Mouse (Mus musculus) cerebellum, adult (tissue): Measurements from ENCODE around the gene Vinac1.

Experiments used
- ATAC-seq: cut with Nextera tagmentation; 2 replicates; pipeline ENCODE4 v1.9.2; 2017; ENCODE audit warnings: mild to moderate bottlenecking, moderate library complexity, mixed read lengths; ENCODE audit not compliant: insufficient number of reproducible peaks, low FRiP score, low TSS enrichment

Gene Vinac1

GRCm38 (mm10) chr2:129047811-129048210 is at the start of gene Vinac1:
Gene Vinac1, minus strand, starts transcription at chr2:129048172.
- ATAC-seq = no peak

GRCm38 (mm10) chr2:129093926-129094724 is 46.2 kb upstream of the Vinac1 start:
- ATAC-seq = no peak

GRCm38 (mm10) chr2:129092810-129093209 is 44.8 kb upstream of the Vinac1 start:
- ATAC-seq = no peak

GRCm38 (mm10) chr2:129090370-129090769 is 42.4 kb upstream of the Vinac1 start:
- no peak for ATAC-seq

- ATAC-seq = no peak
Observed at GRCm38 (mm10) chr2:129087520-129087919, 39.5 kb upstream of the Vinac1 start.

- ATAC-seq = no peak
Observed at GRCm38 (mm10) chr2:129084959-129085358, 37.0 kb upstream of the Vinac1 start.

GRCm38 (mm10) chr2:129083514-129083913 is 35.5 kb upstream of the Vinac1 start:
- ATAC-seq = no peak

- ATAC-seq = no peak
Observed at GRCm38 (mm10) chr2:129081097-129081496, 33.1 kb upstream of the Vinac1 start.

- no peak for ATAC-seq
Observed at GRCm38 (mm10) chr2:129079194-129079593, 31.2 kb upstream of the Vinac1 start.

- no peak for ATAC-seq
Observed at GRCm38 (mm10) chr2:129078313-129078712, 30.3 kb upstream of the Vinac1 start.

- ATAC-seq = no peak
Observed at GRCm38 (mm10) chr2:129070296-129070695, 22.3 kb upstream of the Vinac1 start.

- ATAC-seq = peak; percentile 72
Observed at GRCm38 (mm10) chr2:129066326-129066725, 18.4 kb upstream of the Vinac1 start.

- peak; percentile 91 for ATAC-seq
Observed at GRCm38 (mm10) chr2:129065437-129066282, 17.7 kb upstream of the Vinac1 start, which contains the start of gene Ttl. Gene Ttl, plus strand, starts transcription at chr2:129065942.

- no peak for ATAC-seq
Observed at GRCm38 (mm10) chr2:129061456-129062059, 13.6 kb upstream of the Vinac1 start.

- no peak for ATAC-seq
Observed at GRCm38 (mm10) chr2:129057920-129058361, 10.0 kb upstream of the Vinac1 start.

GRCm38 (mm10) chr2:129057256-129057655 is 9.3 kb upstream of the Vinac1 start:
- ATAC-seq = no peak

GRCm38 (mm10) chr2:129056597-129056996 is 8.6 kb upstream of the Vinac1 start:
- no peak for ATAC-seq

- ATAC-seq = no peak
Observed at GRCm38 (mm10) chr2:129055741-129056140, 7.8 kb upstream of the Vinac1 start.

- no peak for ATAC-seq
Observed at GRCm38 (mm10) chr2:129052451-129052983, 4.5 kb upstream of the Vinac1 start.

- ATAC-seq = no peak
Observed at GRCm38 (mm10) chr2:129046846-129047196, 1.2 kb downstream of the Vinac1 start.
